ENCODE assay signal across 8 mouse cellular contexts in the genomic region with DNA sequence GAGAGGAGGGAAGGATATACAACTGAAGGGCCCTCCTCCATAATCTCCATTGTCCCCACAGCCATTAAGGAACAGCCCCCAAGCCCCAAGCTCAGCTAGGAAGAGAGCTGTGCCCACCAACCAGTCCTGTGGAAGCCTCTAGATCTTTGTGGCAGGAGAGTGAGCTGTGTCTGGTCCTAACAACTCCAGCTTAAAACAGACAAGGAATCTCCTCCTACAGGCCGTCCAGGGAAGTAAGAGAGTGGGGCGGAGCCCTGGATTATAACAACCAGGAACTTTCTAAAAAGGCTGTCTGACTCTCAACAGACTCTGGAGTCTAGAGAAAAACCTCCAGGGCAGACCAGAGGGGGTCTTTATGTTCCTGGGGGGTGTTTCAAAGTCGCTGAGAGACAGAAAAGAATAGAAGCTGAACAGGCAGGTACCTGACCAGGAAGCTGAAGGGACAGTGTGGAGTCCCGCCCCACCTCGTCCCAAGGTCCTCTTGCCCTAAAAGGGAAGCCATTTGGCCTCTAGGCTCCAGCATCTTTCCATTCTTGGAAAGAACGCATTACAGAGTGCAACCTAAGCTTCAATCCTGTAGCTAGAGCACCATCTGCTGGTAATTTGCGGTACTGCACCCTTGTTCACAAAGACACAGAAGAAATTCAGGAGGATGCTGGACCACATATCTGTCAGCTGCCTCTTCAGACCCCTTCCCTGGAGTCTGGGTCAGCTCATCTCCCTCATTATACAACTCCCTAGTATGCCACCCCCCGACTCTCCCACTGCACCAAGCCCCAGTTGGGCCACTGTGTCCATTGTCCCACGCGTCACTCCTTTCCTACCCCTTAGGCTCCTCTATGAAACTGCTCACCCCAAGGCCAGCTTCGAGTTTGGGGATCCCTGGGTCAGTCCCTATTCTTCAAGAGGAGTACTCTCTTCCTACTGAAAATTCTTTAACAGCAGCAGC. TPM values are rescaled to one million over a fixed set of nuclear protein-coding genes. Genes with fewer than 3 reads are reported as not detected.
A peak's percentile ranks its signal among the peaks of the same experiment; 100 is the strongest.
DNase-seq lines count a peak whose midpoint lies in the region; ATAC-seq lines count a peak whose summit lies in the region.

No protein-coding gene starts in this region.

- peak; percentile 73 for ATAC-seq in forebrain, embryonic 15.5 days (replicated peaks)
- ATAC-seq in hindbrain, embryonic 16.5 days = peak; percentile 52
- peak; percentile 86 for ATAC-seq in megakaryocyte progenitor cell, adult 5-6 weeks (replicated peaks; ENCODE audit: poor library complexity)

- WGBS in forebrain, embryonic 15.5 days = 17% methylated on average over 11 of the region's 11 CpGs
- 23% methylated on average over 11 of the region's 11 CpGs for WGBS in hindbrain, embryonic 16.5 days

- H3K4me1 ChIP-seq in forebrain, embryonic 15.5 days = peaks cover 3% of the 10 kb centered on the region; the same call in 1 of the 2 replicates
- H3K4me1 ChIP-seq in hindbrain, embryonic 16.5 days (ENCODE audit: control insufficient read depth, insufficient read depth, low read depth, low read length) = no peaks in the 10 kb centered on the region

- H3K36me3 ChIP-seq in forebrain, embryonic 15.5 days = no peaks in the 10 kb centered on the region
- no peaks in the 10 kb centered on the region for H3K36me3 ChIP-seq in hindbrain, embryonic 16.5 days (ENCODE audit: control insufficient read depth, insufficient read depth, low read length)

- H3K27ac ChIP-seq in forebrain, embryonic 15.5 days (replicated peaks) = no peak overlapping the region
- H3K27ac ChIP-seq in hindbrain, embryonic 16.5 days (ENCODE audit: low read depth, low read length) = no peak overlapping the region

- peak; percentile 60 for DNase-seq in Muller cell, postnatal 12 days (ENCODE audit: inconsistent ontology term)
- DNase-seq in c-Kit-positive CD71-positive TER-119-positive erythroid progenitor cells, embryonic 14.5 days (ENCODE audit: low spot score) = peak; percentile 76
- peak; percentile 67 to 83 for DNase-seq in layer of hippocampus, postnatal 36 days
- DNase-seq in right cerebral cortex, postnatal 10 days (ENCODE audit: low spot score in 2 of 2) = peak; percentile 88 to 93
- DNase-seq in urinary bladder, postnatal 36 days (ENCODE audit: low spot score in 2 of 2) = peak; percentile 79 to 85

- no peak overlapping the region for H3K4me3 ChIP-seq in forebrain, embryonic 15.5 days
- H3K4me3 ChIP-seq in hindbrain, embryonic 16.5 days (ENCODE audit: low read length) = no peak overlapping the region

- H3K4me2 ChIP-seq in forebrain, embryonic 15.5 days (replicated peaks) = no peak overlapping the region
- H3K4me2 ChIP-seq in hindbrain, embryonic 16.5 days (ENCODE audit: low read length) = no peak overlapping the region

- no peaks in the 10 kb centered on the region for H3K9me3 ChIP-seq in forebrain, embryonic 15.5 days
- no peaks in the 10 kb centered on the region for H3K9me3 ChIP-seq in hindbrain, embryonic 16.5 days (ENCODE audit: control insufficient read depth, low read length)

- H3K9ac ChIP-seq in forebrain, embryonic 15.5 days (replicated peaks) = no peak overlapping the region
- H3K9ac ChIP-seq in hindbrain, embryonic 16.5 days (ENCODE audit: low read depth, low read length) = no peak overlapping the region; the same call in 1 of the 2 replicates

- no peaks in the 10 kb centered on the region for H3K27me3 ChIP-seq in forebrain, embryonic 15.5 days
- no peaks in the 10 kb centered on the region for H3K27me3 ChIP-seq in hindbrain, embryonic 16.5 days (replicated peaks; ENCODE audit: control insufficient read depth, insufficient read depth, low read length)

RNA-seq across cellular contexts. Expression of gene Krt42, which starts 12.2 kb away (rescaled TPM):
- polyA plus RNA-seq in forebrain, embryonic 15.5 days (2015; fragmentation: Nextera tagmentation; extraction: Ambion mirVana) = not detected in 2 replicates
- not detected in 2 replicates for polyA plus RNA-seq in hindbrain, embryonic 16.5 days (2015; fragmentation: Nextera tagmentation; extraction: Ambion mirVana)
- not detected for total RNA-seq in layer of hippocampus, postnatal 36 days (2021)
- total RNA-seq in megakaryocyte progenitor cell, adult 5-6 weeks (2015) = not detected in 2 replicates
- total RNA-seq in megakaryocyte progenitor cell, adult 5-6 weeks (2017) = not detected in 2 replicates

RNA-seq across cellular contexts. Expression of gene Krt17, which starts 21.0 kb away (rescaled TPM):
- polyA plus RNA-seq in forebrain, embryonic 15.5 days (2015; fragmentation: Nextera tagmentation; extraction: Ambion mirVana) = 0.31 TPM in 1 of 2 replicates, not detected in the other
- polyA plus RNA-seq in hindbrain, embryonic 16.5 days (2015; fragmentation: Nextera tagmentation; extraction: Ambion mirVana) = 0.36 and 0.70 TPM in 2 replicates
- total RNA-seq in layer of hippocampus, postnatal 36 days (2021) = not detected
- total RNA-seq in megakaryocyte progenitor cell, adult 5-6 weeks (2015) = not detected in 2 replicates
- not detected in 2 replicates for total RNA-seq in megakaryocyte progenitor cell, adult 5-6 weeks (2017)

RNA-seq across cellular contexts. Expression of gene Krt16, which starts 33.2 kb away (rescaled TPM):
- polyA plus RNA-seq in forebrain, embryonic 15.5 days (2015; fragmentation: Nextera tagmentation; extraction: Ambion mirVana) = not detected in 2 replicates
- not detected in 2 replicates for polyA plus RNA-seq in hindbrain, embryonic 16.5 days (2015; fragmentation: Nextera tagmentation; extraction: Ambion mirVana)
- not detected for total RNA-seq in layer of hippocampus, postnatal 36 days (2021)
- not detected in 2 replicates for total RNA-seq in megakaryocyte progenitor cell, adult 5-6 weeks (2015)
- not detected in 2 replicates for total RNA-seq in megakaryocyte progenitor cell, adult 5-6 weeks (2017)

RNA-seq across cellular contexts. Expression of gene Eif1, which starts 37.8 kb away (rescaled TPM):
- 1,252 and 1,271 TPM in 2 replicates for polyA plus RNA-seq in forebrain, embryonic 15.5 days (2015; fragmentation: Nextera tagmentation; extraction: Ambion mirVana)
- 1,208 and 1,248 TPM in 2 replicates for polyA plus RNA-seq in hindbrain, embryonic 16.5 days (2015; fragmentation: Nextera tagmentation; extraction: Ambion mirVana)
- total RNA-seq in layer of hippocampus, postnatal 36 days (2021) = 100 to 1,000 TPM; 775 to 777 TPM
- 1,262 and 1,322 TPM in 2 replicates for total RNA-seq in megakaryocyte progenitor cell, adult 5-6 weeks (2015)
- total RNA-seq in megakaryocyte progenitor cell, adult 5-6 weeks (2017) = 95.6 and 142 TPM in 2 replicates

RNA-seq across cellular contexts. Expression of gene Gast, which starts 52.3 kb away (rescaled TPM):
- 0.57 and 0.78 TPM in 2 replicates for polyA plus RNA-seq in forebrain, embryonic 15.5 days (2015; fragmentation: Nextera tagmentation; extraction: Ambion mirVana)
- polyA plus RNA-seq in hindbrain, embryonic 16.5 days (2015; fragmentation: Nextera tagmentation; extraction: Ambion mirVana) = 0.52 TPM in 1 of 2 replicates, not detected in the other
- not detected for total RNA-seq in layer of hippocampus, postnatal 36 days (2021)
- total RNA-seq in megakaryocyte progenitor cell, adult 5-6 weeks (2015) = not detected in 2 replicates
- not detected in 2 replicates for total RNA-seq in megakaryocyte progenitor cell, adult 5-6 weeks (2017)
